Mouse (Mus musculus): ENCODE measurements around the gene Sema4g.

- TF ChIP-seq CTCF (IDR thresholded peaks at IDR 0.05; ENCODE audit: extremely low read depth, insufficient read depth, insufficient read length, insufficient replicate concordance) (no peak), POLR2A (IDR thresholded peaks at IDR 0.05; ENCODE audit: low read depth, low read length) (no peak)
Observed at GRCm38 (mm10) chr19:45044389-45044927, 55.6 kb downstream of the Sema4g start.
